Mouse (Mus musculus): ENCODE data around the gene Gse1. TPM values are rescaled to one million over a fixed set of nuclear protein-coding genes. Genes with fewer than 3 reads are reported as not detected.

Gse1 gene
- polyA plus RNA-seq, 1 experiment from 2014 or later: 9.6 TPM

GRCm38 (mm10) chr8:120428492-120428891 lies 200.2 kb downstream of the Gse1 start:
- ATAC-seq (ENCODE audit: borderline replicate concordance, extremely low read depth, low FRiP score, low TSS enrichment): no peak
- Histone ChIP-seq H3K9ac (no peak overlapping the region), H3K4me3 (no peak overlapping the region), H3K27me3 (no peaks in the 10 kb centered on the region), H3K9me3 (no peaks in the 10 kb centered on the region), H3K4me2 (no peak overlapping the region), H3K36me3 (no peaks in the 10 kb centered on the region), H3K27ac (no peak overlapping the region), H3K4me1 (peaks cover 46% of the 10 kb centered on the region)
- WGBS: 74% methylated on average over 5 of the region's 5 CpGs

GRCm38 (mm10) chr8:120429116-120429515 lies 200.9 kb downstream of the Gse1 start:
- Histone ChIP-seq H3K4me1 (peaks cover 39% of the 10 kb centered on the region), H3K9me3 (no peaks in the 10 kb centered on the region), H3K4me2 (no peak overlapping the region), H3K27me3 (no peaks in the 10 kb centered on the region), H3K36me3 (no peaks in the 10 kb centered on the region), H3K4me3 (no peak overlapping the region), H3K9ac (no peak overlapping the region), H3K27ac (no peak overlapping the region)
- WGBS: 92% methylated on average over 1 of the region's 1 CpGs
- ATAC-seq (ENCODE audit: borderline replicate concordance, extremely low read depth, low FRiP score, low TSS enrichment): no peak

- Histone ChIP-seq H3K9ac (no peak overlapping the region), H3K4me3 (no peak overlapping the region), H3K4me1 (peaks cover 22% of the 10 kb centered on the region), H3K36me3 (no peaks in the 10 kb centered on the region), H3K27me3 (no peaks in the 10 kb centered on the region), H3K27ac (no peak overlapping the region), H3K4me2 (no peak overlapping the region), H3K9me3 (no peaks in the 10 kb centered on the region)
- ATAC-seq (ENCODE audit: borderline replicate concordance, extremely low read depth, low FRiP score, low TSS enrichment): no peak
- 80% methylated on average over 12 of the region's 12 CpGs for WGBS
Observed at GRCm38 (mm10) chr8:120431042-120431441, 202.8 kb downstream of the Gse1 start.

GRCm38 (mm10) chr8:120432438-120432837 lies 204.2 kb downstream of the Gse1 start:
- H3K4me3 ChIP-seq: no peak overlapping the region
- H3K36me3 ChIP-seq: no peaks in the 10 kb centered on the region
- H3K27ac ChIP-seq: no peak overlapping the region
- H3K4me1 ChIP-seq: peaks cover 21% of the 10 kb centered on the region
- H3K27me3 ChIP-seq: no peaks in the 10 kb centered on the region
- ATAC-seq (ENCODE audit: borderline replicate concordance, extremely low read depth, low FRiP score, low TSS enrichment): no peak
- no peak overlapping the region for H3K9ac ChIP-seq
- WGBS: 68% methylated on average over 7 of the region's 7 CpGs
- H3K9me3 ChIP-seq: no peaks in the 10 kb centered on the region
- no peak overlapping the region for H3K4me2 ChIP-seq

GRCm38 (mm10) chr8:120433143-120433542 lies 204.9 kb downstream of the Gse1 start:
- peaks cover 21% of the 10 kb centered on the region for H3K4me1 ChIP-seq
- H3K9ac ChIP-seq: no peak overlapping the region
- H3K9me3 ChIP-seq: no peaks in the 10 kb centered on the region
- H3K36me3 ChIP-seq: no peaks in the 10 kb centered on the region
- ATAC-seq (ENCODE audit: borderline replicate concordance, extremely low read depth, low FRiP score, low TSS enrichment): no peak
- H3K4me2 ChIP-seq: no peak overlapping the region
- WGBS: 79% methylated on average over 7 of the region's 7 CpGs
- no peak overlapping the region for H3K4me3 ChIP-seq
- H3K27me3 ChIP-seq: no peaks in the 10 kb centered on the region
- no peak overlapping the region for H3K27ac ChIP-seq

- H3K9ac ChIP-seq: no peak overlapping the region
- no peak overlapping the region for H3K4me3 ChIP-seq
- H3K9me3 ChIP-seq: no peaks in the 10 kb centered on the region
- WGBS: 100% methylated on average over 1 of the region's 1 CpGs
- no peak for ATAC-seq (ENCODE audit: borderline replicate concordance, extremely low read depth, low FRiP score, low TSS enrichment)
- H3K4me2 ChIP-seq: no peak overlapping the region
- H3K36me3 ChIP-seq: no peaks in the 10 kb centered on the region
- no peak overlapping the region for H3K27ac ChIP-seq
- H3K27me3 ChIP-seq: no peaks in the 10 kb centered on the region
- H3K4me1 ChIP-seq: peaks cover 26% of the 10 kb centered on the region
Observed at GRCm38 (mm10) chr8:120433734-120434133, 205.5 kb downstream of the Gse1 start.

- H3K27ac ChIP-seq: no peak overlapping the region
- H3K36me3 ChIP-seq: no peaks in the 10 kb centered on the region
- ATAC-seq (ENCODE audit: borderline replicate concordance, extremely low read depth, low FRiP score, low TSS enrichment): no peak
- H3K9me3 ChIP-seq: no peaks in the 10 kb centered on the region
- 90% methylated on average over 15 of the region's 15 CpGs for whole genome bisulfite sequencing
- H3K4me3 ChIP-seq: no peak overlapping the region
- H3K9ac ChIP-seq: no peak overlapping the region
- H3K27me3 ChIP-seq: no peaks in the 10 kb centered on the region
- H3K4me1 ChIP-seq: peaks cover 38% of the 10 kb centered on the region
- no peak overlapping the region for H3K4me2 ChIP-seq
Observed at GRCm38 (mm10) chr8:120435781-120436180, 207.5 kb downstream of the Gse1 start.

GRCm38 (mm10) chr8:120436491-120437030 lies 208.3 kb downstream of the Gse1 start:
- Histone ChIP-seq H3K9ac (no peak overlapping the region), H3K4me1 (peaks cover 45% of the 10 kb centered on the region), H3K27me3 (no peaks in the 10 kb centered on the region), H3K36me3 (no peaks in the 10 kb centered on the region), H3K9me3 (no peaks in the 10 kb centered on the region), H3K4me2 (no peak overlapping the region), H3K27ac (no peak overlapping the region), H3K4me3 (no peak overlapping the region)
- ATAC-seq (ENCODE audit: borderline replicate concordance, extremely low read depth, low FRiP score, low TSS enrichment): no peak
- 60% methylated on average over 5 of the region's 5 CpGs for WGBS

- no peaks in the 10 kb centered on the region for H3K27me3 ChIP-seq
- 78% methylated on average over 1 of the region's 1 CpGs for WGBS
- no peaks in the 10 kb centered on the region for H3K36me3 ChIP-seq
- no peak overlapping the region for H3K4me2 ChIP-seq
- ATAC-seq (ENCODE audit: borderline replicate concordance, extremely low read depth, low FRiP score, low TSS enrichment): no peak
- H3K9me3 ChIP-seq: no peaks in the 10 kb centered on the region
- H3K4me1 ChIP-seq: peaks cover 52% of the 10 kb centered on the region
- H3K4me3 ChIP-seq: no peak overlapping the region
- no peak overlapping the region for H3K9ac ChIP-seq
- H3K27ac ChIP-seq: no peak overlapping the region
Observed at GRCm38 (mm10) chr8:120437207-120437606, 209.0 kb downstream of the Gse1 start.

GRCm38 (mm10) chr8:120437666-120438395 lies 209.6 kb downstream of the Gse1 start:
- Histone ChIP-seq H3K4me3 (no peak overlapping the region), H3K4me2 (no peak overlapping the region), H3K27me3 (no peaks in the 10 kb centered on the region), H3K27ac (no peak overlapping the region), H3K9ac (no peak overlapping the region), H3K36me3 (no peaks in the 10 kb centered on the region), H3K9me3 (no peaks in the 10 kb centered on the region), H3K4me1 (peaks cover 58% of the 10 kb centered on the region)
- ATAC-seq (ENCODE audit: borderline replicate concordance, extremely low read depth, low FRiP score, low TSS enrichment): no peak
- WGBS: 75% methylated on average over 21 of the region's 21 CpGs

GRCm38 (mm10) chr8:120439309-120439708 lies 211.1 kb downstream of the Gse1 start:
- H3K9ac ChIP-seq: no peak overlapping the region
- no peaks in the 10 kb centered on the region for H3K27me3 ChIP-seq
- peaks cover 62% of the 10 kb centered on the region for H3K4me1 ChIP-seq
- H3K27ac ChIP-seq: no peak overlapping the region
- H3K36me3 ChIP-seq: no peaks in the 10 kb centered on the region
- H3K9me3 ChIP-seq: no peaks in the 10 kb centered on the region
- H3K4me3 ChIP-seq: no peak overlapping the region
- no peak for ATAC-seq (ENCODE audit: borderline replicate concordance, extremely low read depth, low FRiP score, low TSS enrichment)
- 32% methylated on average over 19 of the region's 19 CpGs for WGBS
- H3K4me2 ChIP-seq: no peak overlapping the region

GRCm38 (mm10) chr8:120440739-120441138 lies 212.5 kb downstream of the Gse1 start:
- Histone ChIP-seq H3K9ac (no peak overlapping the region), H3K9me3 (no peaks in the 10 kb centered on the region), H3K36me3 (no peaks in the 10 kb centered on the region), H3K4me1 (peaks cover 67% of the 10 kb centered on the region), H3K4me3 (no peak overlapping the region), H3K27me3 (no peaks in the 10 kb centered on the region), H3K4me2 (no peak overlapping the region), H3K27ac (no peak overlapping the region)
- 81% methylated on average over 12 of the region's 12 CpGs for WGBS
- ATAC-seq (ENCODE audit: borderline replicate concordance, extremely low read depth, low FRiP score, low TSS enrichment): no peak

Measured in lung, embryonic 15.5 days (tissue).